15 mouse cellular contexts compared by ENCODE assay signal in the genomic region with DNA sequence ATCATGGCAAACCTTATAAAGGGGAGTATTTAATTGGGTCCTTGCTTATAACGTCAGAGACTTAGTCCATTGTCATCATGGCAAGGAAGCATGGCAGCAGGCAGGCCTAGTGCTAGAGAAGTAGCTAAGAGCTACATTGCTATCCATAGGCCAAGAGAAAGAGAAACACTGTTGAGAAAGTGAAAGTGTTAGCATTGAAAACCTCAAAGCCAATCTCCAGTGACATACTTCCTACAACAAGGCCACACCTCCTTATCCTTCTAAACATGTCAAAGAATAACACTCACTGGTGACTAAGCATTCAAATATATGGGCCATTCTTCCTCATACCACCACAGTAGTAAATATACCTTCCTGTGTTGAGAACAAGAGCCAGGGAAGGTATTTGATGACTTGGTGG. TPM values are rescaled to one million over a fixed set of nuclear protein-coding genes. Genes with fewer than 3 reads are reported as not detected.
DNase-seq lines count a peak whose midpoint lies in the region; ATAC-seq lines count a peak whose summit lies in the region.
"Had no signal": no experiment of that assay in that cellular context is flagged by ENCODE, and none has a peak within 500 bp of the region (broad histone marks: within the 10 kb centered on the region; RNA-seq: fewer than 3 reads in every experiment).

No protein-coding gene starts in this region.

- no peaks in the 10 kb centered on the region for H3K9me3 ChIP-seq in heart, embryonic 13.5 days
- H3K9me3 ChIP-seq in liver, embryonic 12.5 days (replicated peaks), result no peaks in the 10 kb centered on the region
- H3K9me3 ChIP-seq in forebrain, embryonic 16.5 days (ENCODE audit: control insufficient read depth, low read length), result no peaks in the 10 kb centered on the region
- H3K9me3 ChIP-seq: forebrain, embryonic 15.5 days; stomach, embryonic 15.5 days had no signal

- 0 out of 2 replicates have a peak overlapping the region, but pooled peaks have one; percentile 16 for H3K4me2 ChIP-seq in heart, embryonic 13.5 days
- H3K4me2 ChIP-seq in liver, embryonic 12.5 days, result peak overlapping the region; percentile 40
- H3K4me2 ChIP-seq in forebrain, embryonic 16.5 days (ENCODE audit: low read length), result no peak overlapping the region
- H3K4me2 ChIP-seq: forebrain, embryonic 15.5 days; stomach, embryonic 15.5 days had no signal

- H3K4me3 ChIP-seq in heart, embryonic 13.5 days, result no peak overlapping the region
- H3K4me3 ChIP-seq in liver, embryonic 12.5 days, result no peak overlapping the region
- H3K4me3 ChIP-seq in forebrain, embryonic 16.5 days (replicated peaks; ENCODE audit: low read length), result no peak overlapping the region
- H3K4me3 ChIP-seq: forebrain, embryonic 15.5 days; stomach, embryonic 15.5 days had no signal

- peak overlapping the region; percentile 20; the same call in 1 of the 2 replicates for H3K27ac ChIP-seq in heart, embryonic 13.5 days (replicated peaks)
- peak overlapping the region; percentile 12; the same call in 1 of the 2 replicates for H3K27ac ChIP-seq in liver, embryonic 12.5 days
- no peak overlapping the region for H3K27ac ChIP-seq in forebrain, embryonic 16.5 days (ENCODE audit: low read length)
- H3K27ac ChIP-seq: forebrain, embryonic 15.5 days; macrophage; stomach, embryonic 15.5 days had no signal

- no peak for ATAC-seq in heart, embryonic 13.5 days (ENCODE audit: extremely low read depth, insufficient number of reproducible peaks, low FRiP score, low TSS enrichment)
- peak; percentile 40; the same call in 1 of the 2 replicates for ATAC-seq in liver, embryonic 12.5 days
- no peak for ATAC-seq in forebrain, embryonic 16.5 days
- no peak for ATAC-seq in frontal cortex, adult (ENCODE audit: low TSS enrichment)
- ATAC-seq: forebrain, embryonic 15.5 days had no signal

- intact Hi-C loops in heart, postnatal 10 days (cut with DNase I), result no loop called here

- peaks cover 55% of the 10 kb centered on the region for H3K4me1 ChIP-seq in heart, embryonic 13.5 days
- peaks cover 43% of the 10 kb centered on the region for H3K4me1 ChIP-seq in liver, embryonic 12.5 days
- peaks cover 9% of the 10 kb centered on the region; the same call in 1 of the 2 replicates for H3K4me1 ChIP-seq in forebrain, embryonic 16.5 days (replicated peaks; ENCODE audit: control insufficient read depth, insufficient read depth, low read length)

- H3K9ac ChIP-seq in heart, embryonic 13.5 days, result no peak overlapping the region
- H3K9ac ChIP-seq in liver, embryonic 12.5 days, result no peak overlapping the region
- no peak overlapping the region for H3K9ac ChIP-seq in forebrain, embryonic 16.5 days (replicated peaks; ENCODE audit: low read depth, low read length)
- H3K9ac ChIP-seq: forebrain, embryonic 15.5 days; stomach, embryonic 15.5 days had no signal

- no peaks in the 10 kb centered on the region for H3K27me3 ChIP-seq in heart, embryonic 13.5 days (replicated peaks)
- no peaks in the 10 kb centered on the region; the same call in 1 of the 2 replicates for H3K27me3 ChIP-seq in liver, embryonic 12.5 days (replicated peaks)
- no peaks in the 10 kb centered on the region for H3K27me3 ChIP-seq in forebrain, embryonic 16.5 days (replicated peaks; ENCODE audit: control insufficient read depth, insufficient read depth, low read length)
- H3K27me3 ChIP-seq: forebrain, embryonic 15.5 days; stomach, embryonic 15.5 days had no signal

- H3K36me3 ChIP-seq in heart, embryonic 13.5 days, result peaks cover 5% of the 10 kb centered on the region; the same call in 1 of the 2 replicates
- H3K36me3 ChIP-seq in liver, embryonic 12.5 days, result no peaks in the 10 kb centered on the region
- H3K36me3 ChIP-seq in forebrain, embryonic 16.5 days (ENCODE audit: control insufficient read depth, insufficient read depth), result no peaks in the 10 kb centered on the region
- H3K36me3 ChIP-seq: forebrain, embryonic 15.5 days; stomach, embryonic 15.5 days had no signal

- 89% methylated on average over 1 of the region's 1 CpGs for WGBS in heart, embryonic 13.5 days
- 38% methylated on average over 1 of the region's 1 CpGs for WGBS in liver, embryonic 12.5 days (ENCODE audit: insufficient replicate concordance)
- 82% methylated on average over 1 of the region's 1 CpGs for WGBS in forebrain, embryonic 16.5 days

- DNase-seq in heart, postnatal 10 days, result no peak
- peak; percentile 30 for DNase-seq in Muller cell, postnatal 12 days (ENCODE audit: inconsistent ontology term)
- DNase-seq in natural killer cell, adult 2 months (ENCODE audit: low spot score in 2 of 2), result peak; percentile 25 to 30
- no peak for DNase-seq in thymus, postnatal 10 days (ENCODE audit: low spot score in 2 of 2)
- DNase-seq: gastrocnemius, postnatal 25 days; heart, postnatal 14 days; kidney, postnatal 25 days; thymus, postnatal 4 days had no signal

RNA-seq across cellular contexts. Expression of gene Prkce, which starts 20.2 kb away (rescaled TPM):
- polyA plus RNA-seq in heart, embryonic 13.5 days (2015; fragmentation: Nextera tagmentation; extraction: Ambion mirVana), result 6.2 and 7.0 TPM in 2 replicates
- 10 to 100 TPM; 31.1 to 32.5 TPM for total RNA-seq in heart, postnatal 10 days (2021)
- 1.9 and 2.3 TPM in 2 replicates for polyA plus RNA-seq in liver, embryonic 12.5 days (2016; fragmentation: Nextera tagmentation; extraction: Ambion mirVana)
- 39.9 and 42.9 TPM in 2 replicates for polyA plus RNA-seq in forebrain, embryonic 16.5 days (2015; fragmentation: Nextera tagmentation; extraction: Ambion mirVana)

RNA-seq across cellular contexts. Expression of gene Srbd1, which starts 42.8 kb away (rescaled TPM):
- 10.8 and 12.1 TPM in 2 replicates for polyA plus RNA-seq in heart, embryonic 13.5 days (2015; fragmentation: Nextera tagmentation; extraction: Ambion mirVana)
- total RNA-seq in heart, postnatal 10 days (2021), result 10 to 100 TPM; 13.0 to 14.5 TPM
- 12.2 and 12.6 TPM in 2 replicates for polyA plus RNA-seq in liver, embryonic 12.5 days (2016; fragmentation: Nextera tagmentation; extraction: Ambion mirVana)
- 17.9 and 21.7 TPM in 2 replicates for polyA plus RNA-seq in forebrain, embryonic 16.5 days (2015; fragmentation: Nextera tagmentation; extraction: Ambion mirVana)

Comparison
In these comparisons a context has a peak if more than half of its experiments do, and no peak if none do; other contexts are left out.
1. DNase-seq: peak in Muller cell, postnatal 12 days (single experiment) and natural killer cell, adult 2 months (2 of 2); none in heart, postnatal 10 days (0 of 2) and thymus, postnatal 10 days (0 of 2).